Mouse (Mus musculus) spleen, postnatal 4 days (tissue): Measurements from ENCODE around the gene Cdh13.

Experiments used
- DNase-seq, 2 experiments: peaks; one replicate each; pipeline ENCODE4 v3.0.0; 2022; ENCODE audit warnings: low spot score in 2 of 2

Cdh13 gene

GRCm38 (mm10) chr8:119057876-119058275 lies 774.3 kb downstream of the Cdh13 start:
- DNase-seq, result no peak

- no peak for DNase-seq
Observed at GRCm38 (mm10) chr8:119061671-119062070, 778.1 kb downstream of the Cdh13 start.

DNA sequence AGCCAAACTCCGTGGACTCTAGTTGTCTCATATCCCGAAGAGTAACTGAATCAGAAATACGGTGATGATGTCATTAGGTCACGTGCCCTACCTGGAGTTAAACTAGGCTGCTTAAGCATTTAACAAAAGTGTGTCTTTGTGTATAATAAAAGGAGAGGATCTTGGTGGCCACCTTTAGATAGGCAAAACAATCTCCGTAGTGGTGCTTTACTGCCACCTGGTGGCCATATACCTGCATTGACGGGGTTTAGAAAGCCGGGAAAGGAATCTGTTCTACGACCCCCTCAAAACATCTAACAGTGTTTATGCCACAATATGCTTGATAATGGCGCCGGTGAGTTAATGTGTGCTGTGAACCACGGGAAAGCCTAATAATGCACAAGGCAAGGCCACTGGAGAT lies 781.0 kb downstream of the Cdh13 start:
- peak; percentile 17 to 65 for DNase-seq

GRCm38 (mm10) chr8:119072291-119072690 lies 788.8 kb downstream of the Cdh13 start:
- DNase-seq, result no peak

GRCm38 (mm10) chr8:119085022-119085421 lies 801.5 kb downstream of the Cdh13 start:
- DNase-seq, result no peak

DNA sequence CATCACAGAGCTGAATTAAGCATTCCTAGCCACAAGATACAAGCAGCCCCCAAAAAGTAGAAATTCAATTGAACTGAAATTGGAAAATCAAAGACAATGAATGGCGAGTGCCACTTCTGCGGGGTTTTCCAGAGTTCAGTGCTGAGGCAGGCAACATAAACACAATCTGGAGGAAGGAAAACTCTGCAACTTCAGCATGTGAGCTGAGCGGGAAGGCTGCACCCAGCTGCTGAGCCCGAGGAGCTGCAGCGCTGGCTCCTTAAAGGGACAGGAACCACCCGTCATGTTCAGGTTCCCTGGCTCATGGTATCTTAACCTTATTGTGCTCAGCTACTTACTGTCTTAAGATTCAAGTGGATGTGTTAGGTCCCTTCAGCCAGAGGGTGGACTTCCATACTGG lies 814.7 kb downstream of the Cdh13 start:
- DNase-seq, result no peak

- DNase-seq, result no peak
Observed at GRCm38 (mm10) chr8:119102871-119103270, 819.3 kb downstream of the Cdh13 start.

- DNase-seq, result no peak
Observed at GRCm38 (mm10) chr8:119109655-119110054, 826.1 kb downstream of the Cdh13 start.

GRCm38 (mm10) chr8:119112861-119113260 lies 829.3 kb downstream of the Cdh13 start:
- DNase-seq, result no peak

GRCm38 (mm10) chr8:119121236-119121635 lies 837.7 kb downstream of the Cdh13 start:
- DNase-seq, result no peak

GRCm38 (mm10) chr8:119127841-119128240 lies 844.3 kb downstream of the Cdh13 start:
- DNase-seq, result no peak

DNA sequence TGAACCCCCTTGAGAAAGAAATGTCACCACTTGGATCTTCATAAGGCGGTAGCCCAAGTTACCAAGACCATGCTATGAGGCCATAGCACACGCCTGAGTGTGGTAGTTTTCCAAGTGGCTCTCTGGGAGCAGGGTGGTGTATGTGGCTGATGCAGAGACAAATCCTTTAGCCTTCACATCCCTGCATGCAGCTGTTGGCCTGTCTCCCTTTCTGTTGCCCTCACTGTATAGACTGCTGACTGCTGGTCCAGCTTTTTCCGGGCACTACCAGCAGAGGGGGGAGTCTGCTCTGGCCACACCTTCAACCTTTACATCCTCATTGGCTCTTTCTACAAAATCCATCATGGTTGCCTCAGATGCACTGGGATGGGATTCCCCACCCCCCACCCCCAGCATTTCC lies 844.7 kb downstream of the Cdh13 start:
- DNase-seq, result no peak

DNA sequence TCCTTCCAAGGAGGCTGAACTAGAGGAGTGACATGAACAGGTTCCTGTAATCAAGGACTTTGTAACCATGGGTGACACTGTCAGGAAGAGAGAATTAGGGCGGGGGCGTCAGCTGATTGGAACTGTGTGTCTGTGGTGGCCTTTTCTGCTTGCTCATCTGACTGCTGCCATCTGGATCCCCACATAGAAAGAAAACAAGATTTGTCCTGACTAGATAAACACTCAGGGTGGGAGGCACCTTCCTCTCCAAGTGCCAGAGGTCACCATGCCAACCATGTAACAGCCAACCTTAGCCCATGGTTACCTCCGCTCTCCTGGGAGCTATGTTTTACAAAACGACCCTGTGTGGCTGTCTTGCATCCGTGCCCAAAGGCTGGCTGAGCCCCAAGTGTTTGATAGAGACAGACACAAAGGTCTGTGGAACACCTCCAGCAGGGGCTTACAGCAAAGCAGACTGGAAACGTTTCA lies 873.0 kb downstream of the Cdh13 start:
- DNase-seq, result no peak

- no peak for DNase-seq
Observed at GRCm38 (mm10) chr8:119158628-119159027, 875.1 kb downstream of the Cdh13 start.

DNA sequence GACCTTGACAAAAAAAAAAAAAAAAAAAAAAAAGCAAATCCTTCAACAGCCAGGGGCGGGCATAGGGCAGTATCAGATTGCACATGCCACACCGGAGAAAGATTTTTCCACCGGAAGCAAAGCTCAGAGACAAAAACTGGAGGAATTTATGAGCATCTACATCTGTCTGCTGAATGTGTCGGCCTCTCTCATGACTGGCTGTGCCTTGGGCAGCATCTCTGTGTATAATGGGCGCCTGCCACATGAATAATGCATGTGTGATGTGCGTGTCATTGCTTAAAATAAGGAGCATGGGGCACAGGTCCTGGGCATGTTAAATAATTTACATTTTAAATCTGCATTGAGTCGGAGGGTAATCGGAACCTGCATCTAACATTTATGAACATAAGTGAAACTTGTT lies 876.3 kb downstream of the Cdh13 start:
- no peak for DNase-seq

DNA sequence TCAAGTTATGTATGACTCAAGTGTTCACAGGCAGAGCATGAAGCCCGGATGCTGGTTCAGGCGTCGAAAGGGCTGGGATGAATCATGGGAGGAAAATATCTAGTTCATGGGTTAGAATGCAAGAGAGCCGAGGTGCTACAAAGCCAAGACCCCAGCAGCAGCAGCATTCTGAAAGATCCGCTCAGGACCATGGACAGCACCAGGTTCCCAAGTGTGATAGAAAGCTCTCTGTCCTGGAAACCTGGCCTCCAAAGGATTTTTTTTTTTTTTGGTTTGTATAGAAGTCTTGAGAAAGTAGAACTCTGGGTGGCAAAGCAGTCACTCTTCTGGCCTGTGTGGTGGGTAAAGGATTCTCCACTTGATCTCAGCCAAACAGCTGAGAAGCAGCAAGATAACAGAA lies 880.5 kb downstream of the Cdh13 start:
- no peak for DNase-seq

DNA sequence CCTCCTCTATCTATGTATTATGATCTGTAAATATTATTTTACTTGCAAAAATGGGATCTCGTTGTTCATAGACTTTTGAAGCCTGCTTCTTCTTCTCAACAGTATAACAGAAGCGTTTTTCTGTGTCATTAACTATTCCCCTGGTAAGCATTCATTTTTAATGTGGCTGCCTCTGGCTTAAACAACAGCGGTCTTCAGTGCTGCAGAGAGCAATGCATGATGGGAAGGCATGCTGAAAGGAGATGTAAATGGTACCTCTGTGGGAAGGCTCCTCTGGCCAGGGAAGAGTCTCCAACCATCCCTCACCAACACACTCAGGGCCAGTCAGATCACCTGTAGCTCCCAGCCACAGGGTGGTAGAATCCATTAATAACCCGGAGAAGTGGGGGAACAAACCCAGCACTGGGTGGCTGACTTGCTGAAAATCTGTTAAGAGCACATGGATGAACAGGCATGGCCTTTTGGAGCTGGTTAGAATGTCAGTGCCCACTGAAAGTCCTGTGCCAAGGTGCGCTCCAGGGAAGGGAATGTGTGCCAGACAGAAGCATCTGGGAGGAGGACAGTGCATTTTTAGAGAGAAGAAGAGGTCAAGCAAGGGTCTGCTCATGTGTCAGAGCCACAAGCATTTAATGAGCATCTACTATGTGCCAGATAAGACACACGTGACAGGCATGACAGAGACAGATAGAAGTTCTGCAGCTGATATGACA lies 893.8 kb downstream of the Cdh13 start:
- DNase-seq, result no peak

DNA sequence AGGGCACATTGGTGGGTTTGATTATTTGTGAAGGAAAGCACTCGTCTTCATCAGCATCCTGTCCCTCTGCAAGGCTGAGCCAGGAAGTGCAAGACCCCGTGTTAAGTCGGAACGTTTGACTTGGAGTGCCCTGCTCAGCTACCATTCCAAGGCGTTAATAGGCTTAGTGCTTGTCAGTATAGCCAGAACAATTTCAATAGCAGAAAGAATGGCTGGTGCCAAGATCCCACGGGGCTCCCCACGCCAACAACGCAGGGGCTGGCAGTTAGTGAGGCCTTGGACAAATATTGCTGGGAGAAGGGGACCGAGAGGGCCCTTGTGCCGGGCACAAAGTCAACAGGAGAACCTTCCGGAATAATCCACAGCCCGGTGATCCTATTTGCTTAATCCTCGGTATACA lies 897.1 kb downstream of the Cdh13 start:
- DNase-seq, result no peak

GRCm38 (mm10) chr8:119195695-119196094 lies 912.2 kb downstream of the Cdh13 start:
- no peak for DNase-seq

DNA sequence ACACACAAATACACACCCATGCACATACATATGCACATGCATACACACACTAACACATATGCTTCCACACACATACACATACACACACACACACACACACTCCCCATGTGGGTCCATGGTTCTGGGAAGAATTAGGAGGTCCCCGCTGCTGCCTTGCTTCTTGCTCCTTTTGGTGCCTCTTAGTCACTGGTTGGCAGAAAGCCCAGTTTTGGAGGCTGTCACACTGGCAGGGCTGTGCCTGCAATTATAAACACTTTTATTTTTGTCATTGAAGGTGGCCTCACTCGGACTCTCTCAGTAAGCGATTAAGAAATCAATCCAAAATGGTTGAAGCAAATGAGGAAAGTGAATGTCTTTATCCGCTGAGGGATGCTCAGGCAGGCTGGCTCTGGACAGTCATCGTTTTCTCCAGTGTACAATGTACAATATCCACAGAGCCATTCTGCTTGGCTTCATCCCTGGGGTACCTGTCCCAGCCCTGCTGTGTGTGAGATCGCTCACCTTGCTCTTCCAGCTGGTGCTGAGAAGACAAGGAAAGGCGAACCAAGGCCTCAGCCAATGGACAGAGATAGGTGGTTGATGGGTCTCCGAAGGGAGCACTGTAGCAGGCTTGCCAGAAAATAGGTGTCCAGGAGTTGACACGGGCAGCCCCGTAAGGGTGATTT lies 913.1 kb downstream of the Cdh13 start:
- no peak for DNase-seq

- DNase-seq, result no peak
Observed at GRCm38 (mm10) chr8:119208567-119208966, 925.0 kb downstream of the Cdh13 start.

DNA sequence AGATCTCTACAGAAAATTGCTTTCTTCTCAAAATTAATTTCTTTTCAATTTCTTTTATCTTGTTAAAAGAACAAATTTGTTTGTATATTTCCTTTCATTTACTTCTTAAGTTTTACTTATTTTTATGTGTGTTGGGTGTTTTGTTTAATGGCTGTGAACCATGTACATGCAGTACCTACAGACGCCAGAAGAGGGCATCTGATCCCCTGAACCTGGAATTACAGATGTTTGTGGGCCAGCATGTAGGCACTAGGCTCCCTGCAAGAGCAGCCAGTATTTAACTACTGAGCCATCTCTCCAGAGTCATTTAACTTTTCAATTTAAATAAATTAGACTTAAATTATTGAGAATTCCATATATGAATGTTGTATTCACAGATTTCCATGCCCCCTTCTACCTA lies 941.0 kb downstream of the Cdh13 start:
- DNase-seq, result no peak

DNA sequence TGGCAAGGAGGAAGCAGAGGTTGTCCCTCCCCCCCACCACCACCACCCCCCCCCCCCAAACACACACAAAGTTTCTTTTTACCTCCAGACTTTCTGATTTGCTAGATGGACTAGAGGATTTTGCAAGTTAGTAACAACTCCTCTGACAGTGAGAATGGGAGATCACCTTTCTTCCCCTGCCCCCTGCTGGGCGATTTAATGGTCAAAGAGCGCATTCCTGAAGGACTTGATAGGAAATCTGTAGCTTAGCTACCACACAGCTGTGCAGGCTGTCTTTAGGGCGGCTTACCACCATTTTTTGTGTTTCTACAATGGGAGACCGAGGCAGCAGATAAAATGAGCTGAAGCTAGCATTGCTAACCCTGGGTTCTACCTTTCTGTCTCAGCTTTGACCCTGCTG lies 961.6 kb downstream of the Cdh13 start:
- DNase-seq, result no peak

- DNase-seq, result no peak
Observed at GRCm38 (mm10) chr8:119245641-119246040, 962.1 kb downstream of the Cdh13 start.
